ENCODE assay signal across 11 mouse cellular contexts in genomic region chr11:74557456-74558230, GRCm38 (mm10). TPM values are rescaled to one million over a fixed set of nuclear protein-coding genes. Genes with fewer than 3 reads are reported as not detected.
A peak's percentile ranks its signal among the peaks of the same experiment; 100 is the strongest.
DNase-seq lines count a peak whose midpoint lies in the region; ATAC-seq and TF ChIP-seq lines count a peak whose summit lies in the region.
"Had no signal": no experiment of that assay in that cellular context is flagged by ENCODE, and none has a peak within 500 bp of the region (broad histone marks: within the 10 kb centered on the region; RNA-seq: fewer than 3 reads in every experiment).

No protein-coding gene starts in this region.

- no peak overlapping the region for H3ac ChIP-seq in myocyte (ENCODE audit: control insufficient read depth, insufficient read length)

- no peak for TF ChIP-seq CTCF in lung, postnatal 0 days (IDR thresholded peaks at IDR 0.05)

- H3K4me1 ChIP-seq in heart, embryonic 15.5 days (replicated peaks), result peaks cover 28% of the 10 kb centered on the region
- H3K4me1 ChIP-seq in heart, embryonic 12.5 days (replicated peaks), result peaks cover 36% of the 10 kb centered on the region
- H3K4me1 ChIP-seq in lung, postnatal 0 days (ENCODE audit: insufficient read depth, low read depth, low read length), result peaks cover 4% of the 10 kb centered on the region; the same call in 1 of the 2 replicates
- peaks cover 19% of the 10 kb centered on the region for H3K4me1 ChIP-seq in intestine, embryonic 16.5 days (ENCODE audit: control insufficient read depth, insufficient read depth, low read length)

- no peak for TF ChIP-seq EP300 in lung, postnatal 0 days (IDR thresholded peaks at IDR 0.05)

- no peaks in the 10 kb centered on the region for H3K9me3 ChIP-seq in heart, embryonic 15.5 days (replicated peaks)
- H3K9me3 ChIP-seq in heart, embryonic 12.5 days (replicated peaks), result no peaks in the 10 kb centered on the region
- no peaks in the 10 kb centered on the region for H3K9me3 ChIP-seq in lung, postnatal 0 days (ENCODE audit: low read length)
- no peaks in the 10 kb centered on the region for H3K9me3 ChIP-seq in intestine, embryonic 16.5 days (ENCODE audit: control insufficient read depth, low read length)

- no peak for TF ChIP-seq POLR2A in myocyte (IDR thresholded peaks at IDR 0.05; ENCODE audit: insufficient read length, low read depth)

- H3K36me3 ChIP-seq in heart, embryonic 15.5 days, result no peaks in the 10 kb centered on the region
- no peaks in the 10 kb centered on the region for H3K36me3 ChIP-seq in heart, embryonic 12.5 days
- H3K36me3 ChIP-seq in lung, postnatal 0 days (ENCODE audit: insufficient read depth, low read length), result no peaks in the 10 kb centered on the region
- H3K36me3 ChIP-seq in myocyte (ENCODE audit: control insufficient read depth, insufficient read depth), result no peaks in the 10 kb centered on the region
- no peaks in the 10 kb centered on the region for H3K36me3 ChIP-seq in intestine, embryonic 16.5 days (ENCODE audit: control insufficient read depth, insufficient read depth, low read length)

- no peaks in the 10 kb centered on the region for H3K79me2 ChIP-seq in myocyte (ENCODE audit: control insufficient read depth, insufficient read depth)

- H3K4me2 ChIP-seq in heart, embryonic 15.5 days, result no peak overlapping the region
- H3K4me2 ChIP-seq in heart, embryonic 12.5 days, result no peak overlapping the region
- no peak overlapping the region for H3K4me2 ChIP-seq in lung, postnatal 0 days (replicated peaks; ENCODE audit: low read depth, low read length)
- peak overlapping the region; percentile 76 for H3K4me2 ChIP-seq in myocyte (ENCODE audit: low read depth)
- H3K4me2 ChIP-seq in intestine, embryonic 16.5 days (ENCODE audit: low read depth, low read length), result no peak overlapping the region

- peak; percentile 61 for DNase-seq in lung, postnatal 0 days (ENCODE audit: low spot score)
- DNase-seq in lung, adult 18-20 months, result no peak
- peak; percentile 78 for DNase-seq in brain, adult 2 months (ENCODE audit: low read depth, low spot score)
- DNase-seq in layer of hippocampus, postnatal 10 days (ENCODE audit: low spot score in 2 of 2), result no peak
- DNase-seq: right cerebral cortex, postnatal 14 days; thymus, adult 2 months had no signal

- no peak for ATAC-seq in heart, embryonic 15.5 days (replicated peaks; ENCODE audit: insufficient number of reproducible peaks, insufficient read depth, low FRiP score, low read depth)
- ATAC-seq in heart, embryonic 12.5 days (ENCODE audit: insufficient number of reproducible peaks, low FRiP score), result no peak
- ATAC-seq in lung, postnatal 0 days, result peak; percentile 45
- ATAC-seq in intestine, embryonic 16.5 days, result no peak
- ATAC-seq: forebrain, embryonic 16.5 days had no signal

- no peaks in the 10 kb centered on the region for H3K27me3 ChIP-seq in heart, embryonic 15.5 days
- H3K27me3 ChIP-seq in heart, embryonic 12.5 days (replicated peaks), result 0 out of 2 replicates have a peak, but pooled peaks cover 3% of the 10 kb centered on the region
- H3K27me3 ChIP-seq in lung, postnatal 0 days (replicated peaks; ENCODE audit: insufficient read depth, low read length), result no peaks in the 10 kb centered on the region
- H3K27me3 ChIP-seq in myocyte (ENCODE audit: control insufficient read depth, insufficient read depth, insufficient read length), result no peaks in the 10 kb centered on the region
- no peaks in the 10 kb centered on the region for H3K27me3 ChIP-seq in intestine, embryonic 16.5 days (replicated peaks; ENCODE audit: control insufficient read depth, insufficient read depth, low read length)

- H3K4me3 ChIP-seq in heart, embryonic 15.5 days, result no peak overlapping the region
- no peak overlapping the region for H3K4me3 ChIP-seq in heart, embryonic 12.5 days
- H3K4me3 ChIP-seq in lung, postnatal 0 days (ENCODE audit: low read depth, low read length), result no peak overlapping the region
- no peak overlapping the region for H3K4me3 ChIP-seq in myocyte
- H3K4me3 ChIP-seq in intestine, embryonic 16.5 days (ENCODE audit: low read length), result no peak overlapping the region

- 34% methylated on average over 11 of the region's 11 CpGs for WGBS in heart, embryonic 15.5 days
- 45% methylated on average over 11 of the region's 11 CpGs for WGBS in heart, embryonic 12.5 days
- WGBS in lung, postnatal 0 days, result 44% methylated on average over 11 of the region's 11 CpGs
- WGBS in intestine, embryonic 16.5 days, result 56% methylated on average over 11 of the region's 11 CpGs

- peak overlapping the region; percentile 21; the same call in 1 of the 2 replicates for H3K27ac ChIP-seq in heart, embryonic 15.5 days
- H3K27ac ChIP-seq in heart, embryonic 12.5 days (ENCODE audit: poor library complexity, severe bottlenecking), result no peak overlapping the region; the same call in 1 of the 2 replicates
- no peak overlapping the region for H3K27ac ChIP-seq in lung, postnatal 0 days (ENCODE audit: low read length)
- H3K27ac ChIP-seq in intestine, embryonic 16.5 days (ENCODE audit: low read length), result no peak overlapping the region

- no peak overlapping the region for H3K9ac ChIP-seq in heart, embryonic 15.5 days
- no peak overlapping the region for H3K9ac ChIP-seq in heart, embryonic 12.5 days
- H3K9ac ChIP-seq in lung, postnatal 0 days (replicated peaks; ENCODE audit: low read depth), result no peak overlapping the region
- no peak overlapping the region for H3K9ac ChIP-seq in intestine, embryonic 16.5 days (ENCODE audit: low read depth, low read length)

TF ChIP-seq in myocyte, 11 proteins besides CTCF, POLR2A, EP300 and RAD21:
- no peak for TF ChIP-seq SRF (IDR thresholded peaks at IDR 0.05; ENCODE audit: control insufficient read depth, insufficient read length, low read depth)
- TF ChIP-seq MYOD1 (IDR thresholded peaks at IDR 0.05; ENCODE audit: control insufficient read depth in 1 of 3, insufficient read length in 2 of 3, low read depth in 2 of 3), result no peak
- TF ChIP-seq TCF12 (IDR thresholded peaks at IDR 0.05; ENCODE audit: insufficient read depth, poor library complexity, severe bottlenecking), result no peak
- no peak for TF ChIP-seq TCF3 (IDR thresholded peaks at IDR 0.05; ENCODE audit: insufficient read length, low read depth)
- no peak for TF ChIP-seq REST (IDR thresholded peaks at IDR 0.05; ENCODE audit: insufficient read depth, insufficient read length)
- TF ChIP-seq MAX (IDR thresholded peaks at IDR 0.05; ENCODE audit: low read depth), result no peak
- TF ChIP-seq POLR2AphosphoS2 (IDR thresholded peaks at IDR 0.05; ENCODE audit: insufficient read length, low read depth), result no peak
- no peak for TF ChIP-seq USF1 (IDR thresholded peaks at IDR 0.05; ENCODE audit: low read depth)
- no peak for TF ChIP-seq MYOG (IDR thresholded peaks at IDR 0.05; ENCODE audit: control insufficient read depth in 1 of 3, insufficient read depth in 1 of 3, insufficient read length in 2 of 3, low read depth in 2 of 3)
- no peak for TF ChIP-seq CEBPB (IDR thresholded peaks at IDR 0.05; ENCODE audit: insufficient read depth, poor library complexity, severe bottlenecking)
- no peak for TF ChIP-seq E2F4 (IDR thresholded peaks at IDR 0.05; ENCODE audit: insufficient read depth)

RNA-seq across cellular contexts. Expression of gene Rap1gap2, which starts 53.1 kb away (rescaled TPM):
- 3.8 and 4.2 TPM in 2 replicates for polyA plus RNA-seq in heart, embryonic 15.5 days (2015; fragmentation: Nextera tagmentation; extraction: Ambion mirVana)
- polyA plus RNA-seq in heart, embryonic 12.5 days (2016; fragmentation: Nextera tagmentation; extraction: Ambion mirVana), result 9.1 and 9.3 TPM in 2 replicates
- polyA plus RNA-seq in lung, postnatal 0 days (2015; fragmentation: Nextera tagmentation; extraction: Ambion mirVana), result 1.1 and 1.2 TPM in 2 replicates
- 43.4 TPM for polyA plus RNA-seq in myocyte (2012; fragmentation: generic; extraction: Trizol)
- 100 to 1,000 TPM; 107 to 121 TPM for total RNA-seq in layer of hippocampus, postnatal 10 days (2021)
- 8.4 and 10.5 TPM in 2 replicates for polyA plus RNA-seq in intestine, embryonic 16.5 days (2015; fragmentation: Nextera tagmentation; extraction: Ambion mirVana)

Comparison
In these comparisons a context has a peak if more than half of its experiments do, and no peak if none do; other contexts are left out.
1. DNase-seq: peak in lung, postnatal 0 days (single experiment) and brain, adult 2 months (single experiment); none in lung, adult 18-20 months (0 of 2) and layer of hippocampus, postnatal 10 days (0 of 2).